Mouse (Mus musculus): Measurements from ENCODE around the gene Fgb. TPM values are rescaled to one million over a fixed set of nuclear protein-coding genes. Genes with fewer than 3 reads are reported as not detected.

Gene Fgb
- polyA plus RNA-seq, 1 experiment, result not detected

DNA sequence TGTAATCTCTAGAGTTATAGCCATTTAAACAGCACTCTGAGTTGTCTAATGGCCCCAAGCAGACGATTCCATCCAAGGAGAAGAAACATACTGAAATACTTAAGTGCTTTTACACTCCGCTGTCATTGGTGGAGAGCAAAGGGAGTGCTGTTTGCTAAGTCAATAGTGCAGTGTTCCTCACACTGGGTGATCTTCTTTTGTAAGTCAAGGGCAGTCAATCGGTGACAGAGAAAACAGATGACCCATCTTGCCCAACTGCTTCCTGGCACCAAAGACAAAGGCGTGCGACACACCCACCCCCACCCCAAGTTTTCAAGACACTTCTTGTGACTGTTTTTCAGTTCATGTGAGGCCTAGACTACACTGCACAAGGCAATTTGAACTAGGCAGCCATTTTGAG, 2.4 kb upstream of the Fgb start:
- Histone ChIP-seq H3K4me3 (no peak overlapping the region), H3K79me2 (ENCODE audit: control insufficient read depth, insufficient read depth) (peaks cover 18% of the 10 kb centered on the region), H3ac (ENCODE audit: control insufficient read depth, insufficient read length) (no peak overlapping the region), H3K4me2 (ENCODE audit: low read depth) (no peak overlapping the region), H3K36me3 (ENCODE audit: control insufficient read depth, insufficient read depth) (no peaks in the 10 kb centered on the region), H3K27me3 (ENCODE audit: control insufficient read depth, insufficient read depth, insufficient read length) (no peaks in the 10 kb centered on the region)
- TF ChIP-seq POLR2A (IDR thresholded peaks at IDR 0.05; ENCODE audit: insufficient read length, low read depth), result no peak
- no peak for TF ChIP-seq TCF12 (IDR thresholded peaks at IDR 0.05; ENCODE audit: insufficient read depth, poor library complexity, severe bottlenecking)
- no peak for TF ChIP-seq MYOD1 (IDR thresholded peaks at IDR 0.05; ENCODE audit: control insufficient read depth in 1 of 3, insufficient read length in 2 of 3, low read depth in 2 of 3)
- TF ChIP-seq USF1 (IDR thresholded peaks at IDR 0.05; ENCODE audit: low read depth), result no peak
- no peak for TF ChIP-seq POLR2AphosphoS2 (IDR thresholded peaks at IDR 0.05; ENCODE audit: insufficient read length, low read depth)
- no peak for TF ChIP-seq SRF (IDR thresholded peaks at IDR 0.05; ENCODE audit: control insufficient read depth, insufficient read length, low read depth)

GRCm38 (mm10) chr3:83050661-83051060, 998 bp upstream of the Fgb start:
- TF ChIP-seq CEBPB (IDR thresholded peaks at IDR 0.05; ENCODE audit: insufficient read depth, poor library complexity, severe bottlenecking) (no peak), USF1 (IDR thresholded peaks at IDR 0.05; ENCODE audit: low read depth) (no peak), E2F4 (IDR thresholded peaks at IDR 0.05; ENCODE audit: insufficient read depth) (no peak), POLR2A (IDR thresholded peaks at IDR 0.05; ENCODE audit: insufficient read length, low read depth) (no peak), POLR2AphosphoS2 (IDR thresholded peaks at IDR 0.05; ENCODE audit: insufficient read length, low read depth) (no peak), SRF (IDR thresholded peaks at IDR 0.05; ENCODE audit: control insufficient read depth, insufficient read length, low read depth) (no peak), REST (IDR thresholded peaks at IDR 0.05; ENCODE audit: insufficient read depth, insufficient read length) (no peak), MAX (IDR thresholded peaks at IDR 0.05; ENCODE audit: low read depth) (no peak), TCF3 (IDR thresholded peaks at IDR 0.05; ENCODE audit: insufficient read length, low read depth) (no peak), TCF12 (IDR thresholded peaks at IDR 0.05; ENCODE audit: insufficient read depth, poor library complexity, severe bottlenecking) (no peak), MYOG (IDR thresholded peaks at IDR 0.05; ENCODE audit: control insufficient read depth in 1 of 3, insufficient read depth in 1 of 3, insufficient read length in 2 of 3, low read depth in 2 of 3) (no peak), MYOD1 (IDR thresholded peaks at IDR 0.05; ENCODE audit: control insufficient read depth in 1 of 3, insufficient read length in 2 of 3, low read depth in 2 of 3) (no peak)
- H3K27me3 ChIP-seq (ENCODE audit: control insufficient read depth, insufficient read depth, insufficient read length), result peaks cover 5% of the 10 kb centered on the region

GRCm38 (mm10) chr3:83046649-83047048, 3.0 kb downstream of the Fgb start:
- H3K4me3 ChIP-seq, result no peak overlapping the region
- no peak overlapping the region for H3ac ChIP-seq (ENCODE audit: control insufficient read depth, insufficient read length)
- TF ChIP-seq CEBPB (IDR thresholded peaks at IDR 0.05; ENCODE audit: insufficient read depth, poor library complexity, severe bottlenecking) (no peak), E2F4 (IDR thresholded peaks at IDR 0.05; ENCODE audit: insufficient read depth) (no peak), TCF3 (IDR thresholded peaks at IDR 0.05; ENCODE audit: insufficient read length, low read depth) (no peak)
- no peaks in the 10 kb centered on the region for H3K79me2 ChIP-seq (ENCODE audit: control insufficient read depth, insufficient read depth)
- peaks cover 19% of the 10 kb centered on the region for H3K27me3 ChIP-seq (ENCODE audit: control insufficient read depth, insufficient read depth, insufficient read length)
- H3K4me2 ChIP-seq (ENCODE audit: low read depth), result no peak overlapping the region
- H3K36me3 ChIP-seq (ENCODE audit: control insufficient read depth, insufficient read depth), result no peaks in the 10 kb centered on the region

More at GRCm38 (mm10) chr3:83050661-83051060, 998 bp upstream of the Fgb start:
- no peak overlapping the region for H3ac ChIP-seq (ENCODE audit: control insufficient read depth, insufficient read length)
- H3K79me2 ChIP-seq (ENCODE audit: control insufficient read depth, insufficient read depth), result peaks cover 4% of the 10 kb centered on the region
- H3K36me3 ChIP-seq (ENCODE audit: control insufficient read depth, insufficient read depth), result no peaks in the 10 kb centered on the region
- no peak overlapping the region for H3K4me3 ChIP-seq
- no peak overlapping the region for H3K4me2 ChIP-seq (ENCODE audit: low read depth)

DNA sequence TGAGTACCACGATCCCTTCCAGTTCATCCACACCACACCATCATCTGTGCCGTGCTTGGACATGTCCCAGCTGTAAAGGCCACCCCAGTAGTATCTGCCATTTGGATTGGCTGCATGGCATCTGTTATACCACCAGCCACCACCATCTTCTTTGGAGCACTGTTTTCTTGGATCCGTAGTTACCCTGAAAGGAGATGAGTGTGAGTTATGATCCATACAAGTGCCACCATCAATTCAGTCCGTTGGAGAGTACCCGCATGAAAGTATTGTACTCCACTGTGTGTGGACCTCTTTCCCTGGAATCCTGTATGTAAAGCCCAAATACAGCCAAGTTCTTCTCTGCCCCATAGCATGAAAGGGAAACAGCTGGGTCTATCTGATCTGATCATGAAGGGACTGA, 7.2 kb downstream of the Fgb start:
- no peak overlapping the region for H3K4me2 ChIP-seq (ENCODE audit: low read depth)
- H3ac ChIP-seq (ENCODE audit: control insufficient read depth, insufficient read length), result no peak overlapping the region
- no peaks in the 10 kb centered on the region for H3K79me2 ChIP-seq (ENCODE audit: control insufficient read depth, insufficient read depth)
- TF ChIP-seq USF1 (IDR thresholded peaks at IDR 0.05; ENCODE audit: low read depth) (no peak), POLR2AphosphoS2 (IDR thresholded peaks at IDR 0.05; ENCODE audit: insufficient read length, low read depth) (no peak), E2F4 (IDR thresholded peaks at IDR 0.05; ENCODE audit: insufficient read depth) (no peak), REST (IDR thresholded peaks at IDR 0.05; ENCODE audit: insufficient read depth, insufficient read length) (no peak), MYOD1 (IDR thresholded peaks at IDR 0.05; ENCODE audit: control insufficient read depth in 1 of 3, insufficient read length in 2 of 3, low read depth in 2 of 3) (no peak), MAX (IDR thresholded peaks at IDR 0.05; ENCODE audit: low read depth) (no peak), POLR2A (IDR thresholded peaks at IDR 0.05; ENCODE audit: insufficient read length, low read depth) (no peak), TCF12 (IDR thresholded peaks at IDR 0.05; ENCODE audit: insufficient read depth, poor library complexity, severe bottlenecking) (no peak), SRF (IDR thresholded peaks at IDR 0.05; ENCODE audit: control insufficient read depth, insufficient read length, low read depth) (no peak), MYOG (IDR thresholded peaks at IDR 0.05; ENCODE audit: control insufficient read depth in 1 of 3, insufficient read depth in 1 of 3, insufficient read length in 2 of 3, low read depth in 2 of 3) (no peak), TCF3 (IDR thresholded peaks at IDR 0.05; ENCODE audit: insufficient read length, low read depth) (no peak), CEBPB (IDR thresholded peaks at IDR 0.05; ENCODE audit: insufficient read depth, poor library complexity, severe bottlenecking) (no peak)
- no peak overlapping the region for H3K4me3 ChIP-seq
- H3K27me3 ChIP-seq (ENCODE audit: control insufficient read depth, insufficient read depth, insufficient read length), result peaks cover 29% of the 10 kb centered on the region
- no peaks in the 10 kb centered on the region for H3K36me3 ChIP-seq (ENCODE audit: control insufficient read depth, insufficient read depth)

GRCm38 (mm10) chr3:83039666-83040065, 10.0 kb downstream of the Fgb start:
- Histone ChIP-seq H3K79me2 (ENCODE audit: control insufficient read depth, insufficient read depth) (no peaks in the 10 kb centered on the region), H3ac (ENCODE audit: control insufficient read depth, insufficient read length) (no peak overlapping the region), H3K4me2 (ENCODE audit: low read depth) (no peak overlapping the region), H3K4me3 (no peak overlapping the region), H3K36me3 (ENCODE audit: control insufficient read depth, insufficient read depth) (no peaks in the 10 kb centered on the region), H3K27me3 (ENCODE audit: control insufficient read depth, insufficient read depth, insufficient read length) (peaks cover 30% of the 10 kb centered on the region)
- TF ChIP-seq MAX (IDR thresholded peaks at IDR 0.05; ENCODE audit: low read depth), result no peak
- no peak for TF ChIP-seq E2F4 (IDR thresholded peaks at IDR 0.05; ENCODE audit: insufficient read depth)
- TF ChIP-seq POLR2A (IDR thresholded peaks at IDR 0.05; ENCODE audit: insufficient read length, low read depth), result no peak
- TF ChIP-seq USF1 (IDR thresholded peaks at IDR 0.05; ENCODE audit: low read depth), result no peak
- no peak for TF ChIP-seq MYOD1 (IDR thresholded peaks at IDR 0.05; ENCODE audit: control insufficient read depth in 1 of 3, insufficient read length in 2 of 3, low read depth in 2 of 3)
- TF ChIP-seq REST (IDR thresholded peaks at IDR 0.05; ENCODE audit: insufficient read depth, insufficient read length), result no peak
- TF ChIP-seq TCF3 (IDR thresholded peaks at IDR 0.05; ENCODE audit: insufficient read length, low read depth), result no peak
- no peak for TF ChIP-seq SRF (IDR thresholded peaks at IDR 0.05; ENCODE audit: control insufficient read depth, insufficient read length, low read depth)
- no peak for TF ChIP-seq POLR2AphosphoS2 (IDR thresholded peaks at IDR 0.05; ENCODE audit: insufficient read length, low read depth)
- no peak for TF ChIP-seq CEBPB (IDR thresholded peaks at IDR 0.05; ENCODE audit: insufficient read depth, poor library complexity, severe bottlenecking)
- no peak for TF ChIP-seq MYOG (IDR thresholded peaks at IDR 0.05; ENCODE audit: control insufficient read depth in 1 of 3, insufficient read depth in 1 of 3, insufficient read length in 2 of 3, low read depth in 2 of 3)
- no peak for TF ChIP-seq TCF12 (IDR thresholded peaks at IDR 0.05; ENCODE audit: insufficient read depth, poor library complexity, severe bottlenecking)
